Comparison of ENCODE assay signal across 11 mouse cellular contexts in genomic region chr1:184222326-184222725, GRCm38 (mm10).
"Had no signal": no experiment of that assay in that cellular context is flagged by ENCODE, and none has a peak within 500 bp of the region (broad histone marks: within the 10 kb centered on the region; RNA-seq: fewer than 3 reads in every experiment).

No protein-coding gene starts in this region.

- H3K27me3 ChIP-seq: limb, embryonic 12.5 days; liver, embryonic 13.5 days; midbrain, embryonic 13.5 days had no signal

- DNase-seq: kidney, adult 18-20 months; kidney, postnatal 10 days; kidney, postnatal 4 days; liver; liver, embryonic 13.5 days; liver, postnatal 0 days; right cerebral cortex, postnatal 25 days; thymus, postnatal 36 days had no signal

- H3K27ac ChIP-seq: layer of hippocampus, adult 2 months; limb, embryonic 12.5 days; liver, embryonic 13.5 days; midbrain, embryonic 13.5 days had no signal

- H3K4me3 ChIP-seq: layer of hippocampus, adult 2 months; limb, embryonic 12.5 days; liver, embryonic 13.5 days; midbrain, embryonic 13.5 days had no signal

- H3K4me2 ChIP-seq: limb, embryonic 12.5 days; liver, embryonic 13.5 days; midbrain, embryonic 13.5 days had no signal

- H3K4me1 ChIP-seq: limb, embryonic 12.5 days; liver, embryonic 13.5 days; midbrain, embryonic 13.5 days had no signal

- ATAC-seq: liver, postnatal 0 days; midbrain, embryonic 13.5 days had no signal

- H3K9me3 ChIP-seq: limb, embryonic 12.5 days; liver, embryonic 13.5 days; midbrain, embryonic 13.5 days had no signal

- H3K36me3 ChIP-seq: limb, embryonic 12.5 days; liver, embryonic 13.5 days; midbrain, embryonic 13.5 days had no signal

- H3K9ac ChIP-seq: limb, embryonic 12.5 days; liver, embryonic 13.5 days; liver, postnatal 0 days; midbrain, embryonic 13.5 days had no signal
